Mouse (Mus musculus) c-Kit-positive CD71-negative TER-119-negative erythroid progenitor cells, embryonic 14.5 days (primary cell): ENCODE measurements around the gene Yaf2.
"Not testable (repeated sequence)": the region's sequence is repeated elsewhere in the genome, so short reads cannot be mapped to it uniquely, and the experiment has no call there.

Experiments
- DNase-seq: peaks from one replicate; pipeline ENCODE4 v3.0.0-alpha.2; 2013; ENCODE audit warnings: low read depth

The Yaf2 gene

GRCm38 (mm10) chr15:93252396-93252795 is 84.3 kb downstream of the Yaf2 start:
- DNase-seq = no peak

- DNase-seq = no peak
Observed at GRCm38 (mm10) chr15:93251553-93252250, 85.0 kb downstream of the Yaf2 start.

- no peak for DNase-seq
Observed at GRCm38 (mm10) chr15:93243202-93243601, 93.5 kb downstream of the Yaf2 start.

- DNase-seq = not testable (repeated sequence)
Observed at GRCm38 (mm10) chr15:93236456-93236855, 100.3 kb downstream of the Yaf2 start.
